Mouse (Mus musculus) neural tube, embryonic 14.5 days (tissue): Measurements from ENCODE around the gene Hcfc2. TPM values are rescaled to one million over a fixed set of nuclear protein-coding genes. Genes with fewer than 3 reads are reported as not detected.

Source experiments
- ATAC-seq: fragments of 200-750 bp; cut with Nextera tagmentation; 2 replicates; pipeline ENCODE4 v1.8.0; 2017; ENCODE audit warnings: low read depth, mild to moderate bottlenecking, moderate TSS enrichment, moderate library complexity
- H3K27ac ChIP-seq: fragments of 300-500 bp; sonication (generic); 2 replicates; pipeline ENCODE4 v1.5.1; 2014; ENCODE audit warnings: low read depth, mild to moderate bottlenecking, control low read depth, low read length, moderate library complexity, mixed read lengths
- H3K27me3 ChIP-seq: fragments of 300-500 bp; sonication (generic); 2 replicates; pipeline ENCODE4 v1.6.1; 2014; ENCODE audit warnings: low read length; ENCODE audit not compliant: control insufficient read depth, insufficient read depth
- H3K36me3 ChIP-seq: fragments of 300-500 bp; sonication (generic); 2 replicates; pipeline ENCODE4 v1.6.1; 2014; ENCODE audit warnings: low read length, mixed read lengths; ENCODE audit not compliant: control insufficient read depth, insufficient read depth
- H3K4me1 ChIP-seq: fragments of 300-500 bp; sonication (generic); 2 replicates; pipeline ENCODE4 v1.6.1; 2014; ENCODE audit warnings: low read length; ENCODE audit not compliant: control insufficient read depth, insufficient read depth
- H3K4me2 ChIP-seq: fragments of 300-500 bp; sonication (generic); 2 replicates; pipeline ENCODE4 v1.6.1; 2014; ENCODE audit warnings: mild to moderate bottlenecking, low read depth, low read length, control low read depth
- H3K4me3 ChIP-seq: fragments of 300-500 bp; sonication (generic); 2 replicates; pipeline ENCODE4 v1.5.1; 2014; ENCODE audit warnings: low read depth, low read length, control low read depth, mixed read lengths
- H3K9ac ChIP-seq: fragments of 300-500 bp; sonication (generic); replicated peaks from 2 replicates; pipeline ENCODE4 v1.6.1; 2014; ENCODE audit warnings: low read depth, mild to moderate bottlenecking, control low read depth, low read length, mixed read lengths
- H3K9me3 ChIP-seq: fragments of 300-500 bp; sonication (generic); 2 replicates; pipeline ENCODE4 v1.6.1; 2016; ENCODE audit warnings: low read length; ENCODE audit not compliant: control insufficient read depth
- WGBS: fragments of 180-500 bp; shearing (Covaris S2); extraction: QIAGEN DNeasy Blood & Tissue Kit; methylation state at CpG from one replicate; pipeline ENCODE4 v1.1.7; 2014; 5-methylcytosine and 5-hydroxymethylcytosine counted together
- polyA plus RNA-seq: library from polyadenylated mRNA; unstranded; fragments of >200 nt; fragmentation: Nextera tagmentation; extraction: Ambion mirVana; gene quantifications from 2 replicates; pipeline ENCODE4 v1.2.1, GENCODE M21; 2014

Hcfc2 gene
- polyA plus RNA-seq, 1 experiment from 2014 or later: 38.2 TPM

GRCm38 (mm10) chr10:82666436-82667234 lies 29.3 kb upstream of the Hcfc2 start:
- no peak overlapping the region for H3K4me3 ChIP-seq
- H3K9me3 ChIP-seq: no peaks in the 10 kb centered on the region
- 24% methylated on average over 22 of the region's 22 CpGs for WGBS
- no peak overlapping the region for H3K27ac ChIP-seq
- no peaks in the 10 kb centered on the region for H3K27me3 ChIP-seq
- H3K4me2 ChIP-seq: peak overlapping the region; percentile 6; the same call in 1 of the 2 replicates
- no peaks in the 10 kb centered on the region for H3K36me3 ChIP-seq
- peak; percentile 96 for ATAC-seq
- H3K9ac ChIP-seq: no peak overlapping the region
- no peaks in the 10 kb centered on the region for H3K4me1 ChIP-seq

DNA sequence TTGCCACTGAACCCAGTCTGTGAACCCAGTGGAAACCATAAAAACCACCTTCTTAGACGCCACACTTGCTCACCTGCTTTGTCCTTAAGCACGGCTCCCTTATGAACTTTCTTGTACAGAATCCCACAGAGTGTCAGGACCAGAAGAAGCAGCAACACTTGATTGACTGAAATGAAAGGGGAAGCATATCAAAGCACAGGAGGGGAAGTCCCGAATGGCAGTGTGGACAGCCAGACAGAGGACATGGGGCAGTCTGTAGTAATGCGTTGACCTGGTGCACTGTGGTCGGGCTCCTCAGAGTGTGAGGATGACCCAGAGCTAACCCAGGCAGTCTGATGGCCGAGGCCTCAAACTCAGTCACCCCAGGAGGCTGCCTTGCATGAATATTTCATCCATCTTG lies 25.8 kb upstream of the Hcfc2 start:
- Histone ChIP-seq H3K9ac (no peak overlapping the region), H3K36me3 (no peaks in the 10 kb centered on the region), H3K4me2 (no peak overlapping the region), H3K9me3 (no peaks in the 10 kb centered on the region), H3K27ac (no peak overlapping the region), H3K4me1 (no peaks in the 10 kb centered on the region), H3K27me3 (no peaks in the 10 kb centered on the region), H3K4me3 (no peak overlapping the region)
- ATAC-seq: no peak
- WGBS: 73% methylated on average over 6 of the region's 6 CpGs

GRCm38 (mm10) chr10:82676949-82677348 lies 19.0 kb upstream of the Hcfc2 start:
- H3K4me1 ChIP-seq: no peaks in the 10 kb centered on the region
- no peak overlapping the region for H3K27ac ChIP-seq
- no peak overlapping the region for H3K4me3 ChIP-seq
- no peaks in the 10 kb centered on the region for H3K27me3 ChIP-seq
- no peaks in the 10 kb centered on the region for H3K9me3 ChIP-seq
- H3K9ac ChIP-seq: no peak overlapping the region
- ATAC-seq: no peak
- 86% methylated on average over 6 of the region's 6 CpGs for WGBS
- H3K4me2 ChIP-seq: no peak overlapping the region
- H3K36me3 ChIP-seq: no peaks in the 10 kb centered on the region

DNA sequence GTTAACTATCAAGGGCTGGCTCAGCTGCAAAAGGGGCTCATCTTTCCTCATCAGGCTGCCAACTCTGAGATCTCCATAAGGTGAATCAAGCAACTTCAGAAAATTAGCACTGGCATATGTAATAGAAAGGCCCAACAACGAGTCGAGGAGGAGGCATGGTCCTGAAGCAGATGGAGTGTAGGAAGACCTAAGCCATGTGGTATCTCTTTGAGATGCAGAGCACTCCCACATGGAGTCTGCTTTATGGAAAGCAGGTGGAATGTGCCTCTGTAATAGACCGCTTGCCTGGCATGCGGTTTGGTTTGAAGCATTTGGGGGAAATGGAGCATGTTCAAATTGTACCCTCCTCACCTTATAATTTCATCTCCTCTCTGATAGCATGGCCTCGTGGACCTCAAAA lies 15.2 kb upstream of the Hcfc2 start:
- Histone ChIP-seq H3K27me3 (no peaks in the 10 kb centered on the region), H3K4me2 (no peak overlapping the region), H3K27ac (no peak overlapping the region), H3K9me3 (no peaks in the 10 kb centered on the region), H3K36me3 (no peaks in the 10 kb centered on the region), H3K4me1 (no peaks in the 10 kb centered on the region), H3K4me3 (no peak overlapping the region), H3K9ac (no peak overlapping the region)
- 90% methylated on average over 5 of the region's 5 CpGs for WGBS
- no peak for ATAC-seq

DNA sequence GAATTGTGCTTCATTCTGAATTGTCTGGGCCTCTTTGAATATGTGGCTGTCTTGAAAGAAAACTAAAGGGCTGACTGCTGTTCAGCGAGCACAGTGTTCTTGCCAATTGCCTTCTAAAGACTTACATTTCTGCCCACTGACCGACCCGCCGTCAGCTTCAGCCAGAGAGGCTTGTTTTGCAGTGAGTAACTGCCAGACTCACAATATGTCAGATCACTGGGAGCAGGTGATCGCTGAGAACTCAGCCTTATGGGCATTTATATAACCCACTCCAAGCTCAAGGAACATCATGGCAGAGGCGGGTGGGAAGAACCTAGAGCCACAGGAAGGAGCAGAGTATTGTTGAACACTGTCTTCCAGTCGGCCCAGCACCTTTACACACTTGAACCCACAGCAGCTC lies 14.3 kb upstream of the Hcfc2 start:
- Histone ChIP-seq H3K4me2 (no peak overlapping the region), H3K4me1 (no peaks in the 10 kb centered on the region), H3K9me3 (no peaks in the 10 kb centered on the region), H3K4me3 (no peak overlapping the region), H3K27me3 (no peaks in the 10 kb centered on the region), H3K36me3 (no peaks in the 10 kb centered on the region), H3K27ac (no peak overlapping the region), H3K9ac (no peak overlapping the region)
- ATAC-seq: no peak
- 89% methylated on average over 7 of the region's 7 CpGs for WGBS

DNA sequence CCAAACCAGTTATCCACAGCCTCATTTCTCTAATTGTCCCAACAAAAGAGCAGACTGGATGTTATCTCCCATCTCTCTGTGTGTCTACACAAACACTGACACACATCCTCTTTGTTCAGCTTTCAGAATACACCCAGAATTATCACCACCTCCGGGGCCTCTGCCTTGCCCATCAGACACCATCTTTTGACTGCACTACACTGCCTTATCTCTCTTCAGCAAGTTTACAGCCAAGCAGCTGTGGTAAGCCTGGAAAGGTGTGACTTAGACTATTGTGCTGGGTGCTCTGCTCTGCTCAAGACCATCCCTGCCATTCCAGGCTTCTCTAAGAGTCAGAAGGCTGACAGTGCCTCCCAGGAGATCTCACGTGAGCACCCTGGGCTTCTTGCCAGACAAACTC lies 10.5 kb upstream of the Hcfc2 start:
- no peak overlapping the region for H3K9ac ChIP-seq
- no peak overlapping the region for H3K4me3 ChIP-seq
- no peak overlapping the region for H3K4me2 ChIP-seq
- no peaks in the 10 kb centered on the region for H3K4me1 ChIP-seq
- WGBS: 78% methylated on average over 2 of the region's 2 CpGs
- no peak for ATAC-seq
- H3K27ac ChIP-seq: no peak overlapping the region
- no peaks in the 10 kb centered on the region for H3K27me3 ChIP-seq
- no peaks in the 10 kb centered on the region for H3K36me3 ChIP-seq
- no peaks in the 10 kb centered on the region for H3K9me3 ChIP-seq

- Histone ChIP-seq H3K9ac (no peak overlapping the region), H3K9me3 (no peaks in the 10 kb centered on the region), H3K27me3 (no peaks in the 10 kb centered on the region), H3K36me3 (no peaks in the 10 kb centered on the region), H3K4me1 (no peaks in the 10 kb centered on the region), H3K4me3 (no peak overlapping the region; the same call in 1 of the 2 replicates), H3K27ac (no peak overlapping the region), H3K4me2 (no peak overlapping the region; the same call in 1 of the 2 replicates)
- WGBS: 79% methylated on average over 7 of the region's 7 CpGs
- ATAC-seq: no peak
Observed at GRCm38 (mm10) chr10:82689681-82690211, 6.2 kb upstream of the Hcfc2 start.

DNA sequence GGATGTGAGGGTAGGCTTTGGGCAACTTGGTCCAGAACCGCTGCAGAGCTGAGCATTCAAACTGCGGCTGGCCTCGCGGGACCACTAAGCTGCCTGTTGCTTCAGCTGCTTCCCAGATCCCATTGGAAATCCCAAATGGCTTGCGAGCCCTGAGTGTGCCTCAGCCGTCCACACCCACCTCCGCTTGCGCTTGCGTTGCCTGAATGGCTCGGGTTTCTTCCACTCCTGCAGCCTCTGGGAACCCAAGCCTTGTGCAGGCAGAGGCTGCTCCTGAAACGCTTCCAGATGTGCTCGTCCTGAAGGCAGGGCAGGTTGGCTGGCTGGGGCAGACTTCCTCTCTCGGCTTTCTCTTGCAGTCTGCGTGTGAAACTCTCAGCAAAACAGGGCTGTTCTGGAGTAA lies 5.5 kb upstream of the Hcfc2 start, which contains the start of gene Glt8d2:
Gene Glt8d2, minus strand, starts transcription at position 157 of the 400 bp plus-strand sequence.
- Histone ChIP-seq H3K9me3 (no peaks in the 10 kb centered on the region), H3K4me3 (no peak within 1 kb of the TSS; the same call in 1 of the 2 replicates), H3K27me3 (no peaks in the 10 kb centered on the region), H3K4me1 (no peaks in the 10 kb centered on the region), H3K4me2 (peak within 1 kb of the TSS; percentile 35), H3K36me3 (no peaks in the 10 kb centered on the region), H3K27ac (no peak within 1 kb of the TSS), H3K9ac (no peak within 1 kb of the TSS)
- WGBS: 10% methylated on average over 14 of the region's 14 CpGs
- no peak for ATAC-seq

GRCm38 (mm10) chr10:82696453-82697079 lies 606 bp downstream of the Hcfc2 start:
- no peak for ATAC-seq
- H3K4me2 ChIP-seq: no peak overlapping the region
- 0 out of 2 replicates have a peak, but pooled peaks cover 5% of the 10 kb centered on the region for H3K36me3 ChIP-seq
- H3K9ac ChIP-seq: no peak overlapping the region
- peaks cover 10% of the 10 kb centered on the region; the same call in 1 of the 2 replicates for H3K4me1 ChIP-seq
- no peak overlapping the region for H3K27ac ChIP-seq
- no peaks in the 10 kb centered on the region; the same call in 1 of the 2 replicates for H3K27me3 ChIP-seq
- H3K9me3 ChIP-seq: no peaks in the 10 kb centered on the region
- 80% methylated on average over 4 of the region's 4 CpGs for WGBS
- no peak overlapping the region for H3K4me3 ChIP-seq
